Mouse (Mus musculus) midbrain, embryonic 14.5 days (tissue): ENCODE results near the gene Mamdc4. TPM values are rescaled to one million over a fixed set of nuclear protein-coding genes. Genes with fewer than 3 reads are reported as not detected.

Experiments used
- ATAC-seq: fragments of 200-750 bp; cut with Nextera tagmentation; 2 replicates; pipeline ENCODE4 v1.8.0; 2017; ENCODE audit warnings: moderate number of reproducible peaks, moderate library complexity; ENCODE audit not compliant: low FRiP score, low TSS enrichment
- DNase-seq: peaks from one replicate; pipeline ENCODE4 v3.0.0-alpha.2; 2015
- H3K27ac ChIP-seq: fragments of 300-500 bp; sonication (generic); replicated peaks from 2 replicates; pipeline ENCODE4 v1.5.1; 2014; ENCODE audit warnings: mild to moderate bottlenecking, low read depth, low read length, moderate library complexity
- H3K27me3 ChIP-seq: fragments of 300-500 bp; sonication (generic); 2 replicates; pipeline ENCODE4 v1.6.1; 2014; ENCODE audit warnings: low read length, control low read depth, mixed read lengths; ENCODE audit not compliant: control insufficient read depth, insufficient read depth
- H3K36me3 ChIP-seq: fragments of 300-500 bp; sonication (generic); 2 replicates; pipeline ENCODE4 v1.6.1; 2014; ENCODE audit warnings: low read length, control low read depth; ENCODE audit not compliant: control insufficient read depth, insufficient read depth
- H3K4me1 ChIP-seq: fragments of 300-500 bp; sonication (generic); 2 replicates; pipeline ENCODE4 v1.6.1; 2014; ENCODE audit warnings: mild to moderate bottlenecking, antibody characterized with exemption, low read length, control low read depth; ENCODE audit not compliant: control insufficient read depth, insufficient read depth
- H3K4me2 ChIP-seq: fragments of 300-500 bp; sonication (generic); 2 replicates; pipeline ENCODE4 v1.6.1; 2014; ENCODE audit warnings: mild to moderate bottlenecking, low read length, moderate library complexity
- H3K4me3 ChIP-seq: fragments of 300-500 bp; sonication (generic); replicated peaks from 2 replicates; pipeline ENCODE4 v1.5.1; 2014; ENCODE audit warnings: low read depth, low read length
- H3K9ac ChIP-seq: fragments of 300-500 bp; sonication (generic); replicated peaks from 2 replicates; pipeline ENCODE4 v1.6.1; 2014; ENCODE audit warnings: mild to moderate bottlenecking, low read length, moderate library complexity
- H3K9me3 ChIP-seq: fragments of 300-500 bp; sonication (generic); 2 replicates; pipeline ENCODE4 v1.6.1; 2016; ENCODE audit warnings: low read length, control low read depth, mixed read lengths; ENCODE audit not compliant: control insufficient read depth
- WGBS: fragments of 180-500 bp; shearing (Covaris S2); extraction: QIAGEN DNeasy Blood & Tissue Kit; methylation state at CpG from one replicate; pipeline ENCODE4 v1.1.7; 2014; 5-methylcytosine and 5-hydroxymethylcytosine counted together
- polyA plus RNA-seq: library from polyadenylated mRNA; unstranded; fragments of >200 nt; fragmentation: Nextera tagmentation; extraction: Ambion mirVana; gene quantifications from 2 replicates; pipeline ENCODE4 v1.2.1, GENCODE M21; 2014

Gene Mamdc4
- polyA plus RNA-seq, 1 experiment from 2014 or later, result 3.9 TPM

GRCm38 (mm10) chr2:25607761-25608622, 33.3 kb upstream of the Mamdc4 start, which contains the start of gene Rabl6:
Gene Rabl6, minus strand, starts transcription at chr2:25608521.
- ATAC-seq, result peak; percentile 91
- Histone ChIP-seq H3K4me3 (peak within 1 kb of the TSS; percentile 99), H3K4me1 (peaks cover 15% of the 10 kb centered on the region), H3K36me3 (no peaks in the 10 kb centered on the region), H3K27me3 (no peaks in the 10 kb centered on the region), H3K27ac (peak within 1 kb of the TSS; percentile 91), H3K9ac (peak within 1 kb of the TSS; percentile 97), H3K9me3 (no peaks in the 10 kb centered on the region), H3K4me2 (peak within 1 kb of the TSS; percentile 74)
- WGBS, result 1% methylated on average over 80 of the region's 80 CpGs
- DNase-seq, result peak; percentile 97

- Histone ChIP-seq H3K9me3 (no peaks in the 10 kb centered on the region), H3K27me3 (no peaks in the 10 kb centered on the region), H3K4me1 (peaks cover 10% of the 10 kb centered on the region), H3K27ac (no peak overlapping the region), H3K4me3 (no peak overlapping the region), H3K4me2 (no peak overlapping the region), H3K9ac (no peak overlapping the region), H3K36me3 (peaks cover 55% of the 10 kb centered on the region)
- 94% methylated on average over 5 of the region's 5 CpGs for whole genome bisulfite sequencing
- ATAC-seq, result no peak
- no peak for DNase-seq
These were observed 27.9 kb upstream of the Mamdc4 start for GRCm38 (mm10) chr2:25602526-25602925.

GRCm38 (mm10) chr2:25600037-25600436, 25.4 kb upstream of the Mamdc4 start:
- Histone ChIP-seq H3K4me2 (no peak overlapping the region), H3K9me3 (no peaks in the 10 kb centered on the region), H3K9ac (no peak overlapping the region), H3K4me1 (no peaks in the 10 kb centered on the region), H3K36me3 (peaks cover 79% of the 10 kb centered on the region), H3K27me3 (no peaks in the 10 kb centered on the region), H3K27ac (no peak overlapping the region), H3K4me3 (no peak overlapping the region)
- no peak for ATAC-seq
- 98% methylated on average over 2 of the region's 2 CpGs for WGBS
- no peak for DNase-seq

GRCm38 (mm10) chr2:25598749-25599148, 24.1 kb upstream of the Mamdc4 start:
- Histone ChIP-seq H3K27me3 (no peaks in the 10 kb centered on the region), H3K4me3 (no peak overlapping the region), H3K4me2 (no peak overlapping the region), H3K27ac (no peak overlapping the region), H3K4me1 (no peaks in the 10 kb centered on the region), H3K9me3 (no peaks in the 10 kb centered on the region), H3K9ac (no peak overlapping the region), H3K36me3 (peaks cover 86% of the 10 kb centered on the region)
- DNase-seq (no peak), ATAC-seq (no peak)
- WGBS, result 93% methylated on average over 1 of the region's 1 CpGs

- Histone ChIP-seq H3K9me3 (no peaks in the 10 kb centered on the region), H3K4me3 (no peak overlapping the region), H3K4me2 (no peak overlapping the region), H3K36me3 (peaks cover 94% of the 10 kb centered on the region), H3K27me3 (no peaks in the 10 kb centered on the region), H3K27ac (no peak overlapping the region), H3K4me1 (no peaks in the 10 kb centered on the region), H3K9ac (no peak overlapping the region)
- 98% methylated on average over 5 of the region's 5 CpGs for WGBS
- DNase-seq (no peak), ATAC-seq (no peak)
These were observed 22.3 kb upstream of the Mamdc4 start for GRCm38 (mm10) chr2:25596765-25597510.

GRCm38 (mm10) chr2:25591863-25592262, 17.2 kb upstream of the Mamdc4 start:
- 91% methylated on average over 2 of the region's 2 CpGs for WGBS
- H3K9ac ChIP-seq, result no peak overlapping the region
- peaks cover 89% of the 10 kb centered on the region for H3K36me3 ChIP-seq

GRCm38 (mm10) chr2:25588227-25588907, 13.7 kb upstream of the Mamdc4 start:
- ATAC-seq, result no peak

More at GRCm38 (mm10) chr2:25591863-25592262, 17.2 kb upstream of the Mamdc4 start:
- Histone ChIP-seq H3K4me2 (no peak overlapping the region), H3K27ac (no peak overlapping the region), H3K4me3 (no peak overlapping the region), H3K4me1 (no peaks in the 10 kb centered on the region), H3K27me3 (no peaks in the 10 kb centered on the region), H3K9me3 (no peaks in the 10 kb centered on the region)
- ATAC-seq, result no peak
- DNase-seq, result peak; percentile 10

GRCm38 (mm10) chr2:25587290-25587689, 12.6 kb upstream of the Mamdc4 start:
- ATAC-seq, result no peak
- no peaks in the 10 kb centered on the region for H3K9me3 ChIP-seq
- no peak overlapping the region for H3K4me2 ChIP-seq
- H3K4me1 ChIP-seq, result peaks cover 5% of the 10 kb centered on the region; the same call in 1 of the 2 replicates
- H3K9ac ChIP-seq, result no peak overlapping the region
- H3K36me3 ChIP-seq, result peaks cover 88% of the 10 kb centered on the region
- no peak overlapping the region for H3K4me3 ChIP-seq
- DNase-seq, result no peak
- 87% methylated on average over 8 of the region's 8 CpGs for WGBS
- H3K27me3 ChIP-seq, result no peaks in the 10 kb centered on the region
- no peak overlapping the region for H3K27ac ChIP-seq

More at GRCm38 (mm10) chr2:25588227-25588907, 13.7 kb upstream of the Mamdc4 start:
- no peak overlapping the region for H3K4me3 ChIP-seq
- no peaks in the 10 kb centered on the region for H3K4me1 ChIP-seq
- no peaks in the 10 kb centered on the region for H3K27me3 ChIP-seq
- no peak overlapping the region for H3K4me2 ChIP-seq
- peaks cover 92% of the 10 kb centered on the region for H3K36me3 ChIP-seq
- no peak for DNase-seq
- H3K27ac ChIP-seq, result no peak overlapping the region
- 97% methylated on average over 8 of the region's 8 CpGs for WGBS
- no peaks in the 10 kb centered on the region for H3K9me3 ChIP-seq
- no peak overlapping the region for H3K9ac ChIP-seq
